2 mouse cellular contexts compared by ENCODE assay signal in the genomic region with DNA sequence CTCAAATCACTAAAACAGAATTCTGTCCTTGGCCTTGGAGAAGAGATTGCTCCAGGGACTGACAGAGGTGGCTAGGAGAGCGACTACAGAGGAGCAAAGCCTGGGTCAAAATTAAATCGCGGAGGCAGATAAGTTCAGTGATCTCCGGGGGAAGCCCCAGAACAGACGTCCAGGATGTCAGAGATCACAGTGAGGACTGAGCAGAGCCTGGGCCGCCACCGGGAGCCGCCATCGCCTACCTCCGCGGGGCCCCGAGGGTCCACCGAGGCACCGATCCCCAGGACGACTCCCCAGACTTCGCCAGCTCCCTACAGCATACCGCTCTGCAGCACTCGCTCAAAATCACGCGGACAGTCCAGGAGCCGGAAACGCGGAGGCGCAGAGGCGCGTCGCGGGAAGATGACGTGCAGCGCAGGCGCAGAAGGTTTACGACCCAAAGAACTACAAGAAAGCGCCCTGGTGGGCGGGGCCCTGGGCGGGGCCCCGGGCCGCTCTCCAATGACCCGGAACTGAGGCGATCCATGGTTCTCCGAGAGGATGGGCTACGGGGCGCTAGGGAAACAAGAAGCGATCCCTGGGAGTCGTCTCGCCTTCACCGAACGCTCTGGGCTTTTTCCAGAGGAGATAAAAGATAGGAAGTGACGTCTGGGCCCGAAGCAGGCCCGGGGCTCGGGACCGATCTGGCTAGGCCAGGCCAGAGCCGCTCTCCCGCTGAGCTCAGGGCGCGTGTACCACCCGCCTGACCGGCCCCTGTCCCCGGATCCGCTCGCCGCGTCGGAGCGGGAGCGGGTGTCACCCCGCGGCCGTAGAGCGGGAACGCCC.
TF ChIP-seq lines count a peak whose summit lies in the region.

A gene (minus strand): TSS at position 406 of the 822 bp plus-strand sequence.
A gene (plus strand): TSS at position 439 of the 822 bp plus-strand sequence.

TF ChIP-seq in C2C12, 6 proteins besides CTCF, POLR2A, EP300 and RAD21 (continued from another document):
- TF ChIP-seq USF1 (IDR thresholded peaks at IDR 0.05; ENCODE audit: low read depth) (peak; percentile 11), MAX (IDR thresholded peaks at IDR 0.05) (peak; percentile 36), FOSL1 (IDR thresholded peaks at IDR 0.05; ENCODE audit: insufficient read depth, low read length, poor library complexity, severe bottlenecking) (no peak), MYOG (IDR thresholded peaks at IDR 0.05; ENCODE audit: control insufficient read depth, extremely low read depth, insufficient read length) (no peak)

TF ChIP-seq in myocyte, 11 proteins besides CTCF, POLR2A, EP300 and RAD21 (continued from another document):
- TF ChIP-seq CEBPB (IDR thresholded peaks at IDR 0.05; ENCODE audit: insufficient read depth, poor library complexity, severe bottlenecking) (no peak), E2F4 (IDR thresholded peaks at IDR 0.05; ENCODE audit: insufficient read depth) (peak; percentile 75), SRF (IDR thresholded peaks at IDR 0.05; ENCODE audit: control insufficient read depth, insufficient read length, low read depth) (peak; percentile 82), MYOG (IDR thresholded peaks at IDR 0.05; ENCODE audit: control insufficient read depth in 1 of 3, insufficient read depth in 1 of 3, insufficient read length in 2 of 3, low read depth in 2 of 3) (peak in 1 of 3 experiments; percentile 31), USF1 (IDR thresholded peaks at IDR 0.05; ENCODE audit: low read depth) (peak; percentile 49), TCF12 (IDR thresholded peaks at IDR 0.05; ENCODE audit: insufficient read depth, poor library complexity, severe bottlenecking) (no peak), MYOD1 (IDR thresholded peaks at IDR 0.05; ENCODE audit: control insufficient read depth in 1 of 3, insufficient read length in 2 of 3, low read depth in 2 of 3) (peak in 2 of 3 experiments; percentile 1 to 57), TCF3 (IDR thresholded peaks at IDR 0.05; ENCODE audit: insufficient read length, low read depth) (no peak), POLR2AphosphoS2 (IDR thresholded peaks at IDR 0.05; ENCODE audit: insufficient read length, low read depth) (peak; percentile 83)
TF ChIP-seq in myocyte: peak in this region for 7.
